Mouse (Mus musculus): ENCODE measurements around the gene Mfap2.

The Mfap2 gene

GRCm38 (mm10) chr4:140987476-140987875, 22.7 kb upstream of the Mfap2 start:
- peak; percentile 56 for DNase-seq (ENCODE audit: low read depth, low spot score)

DNA sequence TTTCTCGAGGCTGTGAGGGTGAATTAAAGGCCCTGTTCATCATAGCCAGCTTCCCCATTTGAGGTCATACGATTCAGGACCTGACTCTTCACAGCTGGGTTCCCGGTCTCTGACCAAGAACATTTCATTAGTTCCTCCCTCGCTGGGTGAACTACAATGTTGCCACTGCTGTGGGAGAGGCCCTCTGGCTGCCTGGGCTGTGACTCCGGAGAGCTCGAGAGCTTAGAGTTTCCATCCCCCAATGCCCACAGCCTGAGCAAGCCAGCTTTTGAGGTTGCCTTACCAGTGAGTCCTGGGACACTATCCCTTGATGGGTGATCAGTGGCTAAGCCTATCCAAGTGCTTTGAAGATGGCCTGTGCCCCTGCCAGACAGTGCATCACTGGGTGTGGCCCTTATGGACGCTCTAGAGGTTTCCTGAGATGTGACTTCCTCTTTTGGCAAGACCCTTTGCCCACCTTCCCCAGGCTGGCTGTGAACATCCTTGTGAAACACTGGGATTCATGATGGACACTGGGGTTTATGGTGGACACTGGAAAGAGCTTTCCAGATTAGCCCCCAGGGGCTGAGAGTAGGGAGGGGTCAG, 21.4 kb upstream of the Mfap2 start:
- DNase-seq (ENCODE audit: low read depth, low spot score): peak; percentile 42

DNA sequence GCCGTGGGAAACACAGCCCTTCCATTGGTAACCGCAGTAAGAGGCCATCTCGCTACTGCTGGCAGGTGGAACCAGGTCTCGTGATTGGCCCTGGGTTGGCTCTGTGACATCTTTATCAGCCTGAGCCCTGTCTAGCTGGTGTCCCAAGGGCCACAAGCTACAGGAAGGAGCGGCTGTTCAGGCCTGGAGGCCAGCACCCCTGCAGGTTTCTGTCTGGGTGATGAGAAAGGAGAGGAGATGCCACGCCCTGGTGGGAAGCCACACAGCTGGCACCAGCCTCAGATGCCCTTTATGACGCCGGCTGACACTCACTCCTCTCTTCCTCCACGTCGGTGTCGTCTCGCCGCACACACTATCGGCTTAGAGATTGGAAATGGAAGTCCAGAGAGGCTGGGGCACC, 20.8 kb upstream of the Mfap2 start:
- no peak for DNase-seq (ENCODE audit: low read depth, low spot score)

- no peak for DNase-seq (ENCODE audit: low read depth, low spot score)
Observed at GRCm38 (mm10) chr4:140992215-140992614, 18.0 kb upstream of the Mfap2 start.

DNA sequence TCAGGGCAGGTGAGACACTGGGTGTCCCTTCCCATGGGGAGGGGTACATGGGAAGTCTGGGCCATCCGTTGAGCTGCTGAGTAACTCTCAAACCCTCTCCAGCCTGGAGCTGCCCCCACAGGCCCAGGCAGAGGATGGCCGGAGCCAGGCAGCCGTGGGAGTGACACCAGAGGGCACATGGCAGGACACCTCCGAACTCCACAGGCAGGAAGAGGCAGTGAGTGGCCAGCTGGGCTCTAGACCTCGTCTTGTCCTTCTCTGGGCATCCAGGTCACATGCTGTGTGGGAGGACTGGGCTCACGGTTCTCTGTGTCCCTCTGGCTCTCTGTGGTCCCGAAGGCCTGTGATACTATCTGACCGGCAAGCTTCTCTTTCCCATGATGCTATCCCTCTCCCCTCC, 16.4 kb upstream of the Mfap2 start:
- no peak for DNase-seq (ENCODE audit: low read depth, low spot score)

DNA sequence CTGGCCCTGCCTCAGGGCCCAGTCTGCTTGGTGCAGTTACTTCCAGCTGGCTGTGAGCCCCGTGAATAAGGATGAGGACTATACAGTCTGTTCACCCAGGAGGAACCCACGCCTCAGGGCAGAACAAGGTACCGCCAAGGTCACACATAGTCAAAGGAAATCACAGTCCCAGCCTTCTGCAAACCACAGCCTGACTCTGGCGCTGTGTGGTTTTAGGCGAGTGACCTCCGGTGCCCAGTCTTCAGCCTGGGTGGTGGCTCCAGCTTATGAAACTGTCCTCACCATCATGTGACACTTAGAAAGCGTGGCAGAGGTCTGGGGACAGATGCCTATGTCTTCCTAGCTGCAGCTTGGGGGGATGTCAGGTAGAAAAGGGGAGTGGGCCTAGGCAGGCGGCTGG, 14.4 kb upstream of the Mfap2 start:
- DNase-seq (ENCODE audit: low read depth, low spot score): no peak

- no peak for DNase-seq (ENCODE audit: low read depth, low spot score)
Observed at GRCm38 (mm10) chr4:140996812-140997211, 13.4 kb upstream of the Mfap2 start.

- DNase-seq (ENCODE audit: low read depth, low spot score): no peak
Observed at GRCm38 (mm10) chr4:141005983-141006382, 4.2 kb upstream of the Mfap2 start.

DNA sequence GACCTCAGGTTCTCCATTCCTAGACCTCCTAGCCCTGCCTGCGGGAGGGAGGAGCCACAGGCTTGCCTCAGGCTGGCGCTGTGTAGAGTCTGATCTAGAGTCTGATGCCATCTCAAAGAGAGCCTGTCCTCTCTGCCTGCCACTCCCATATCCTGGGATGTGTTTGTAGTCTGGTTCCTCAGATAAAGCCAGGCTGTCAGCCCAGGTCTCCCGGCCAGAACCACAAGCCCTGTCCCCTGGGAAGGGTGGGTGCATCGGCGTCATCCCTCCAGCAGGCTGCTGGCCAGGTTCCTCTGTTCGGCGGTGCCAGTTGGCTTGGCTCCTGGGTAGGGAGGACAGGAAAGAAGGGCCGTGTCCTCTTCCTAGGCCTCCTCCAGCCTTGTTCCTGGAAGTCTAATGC, 2.2 kb upstream of the Mfap2 start:
- no peak for DNase-seq (ENCODE audit: low read depth, low spot score)

GRCm38 (mm10) chr4:141010526-141010925, 308 bp downstream of the Mfap2 start:
- no peak for DNase-seq (ENCODE audit: low read depth, low spot score)

DNA sequence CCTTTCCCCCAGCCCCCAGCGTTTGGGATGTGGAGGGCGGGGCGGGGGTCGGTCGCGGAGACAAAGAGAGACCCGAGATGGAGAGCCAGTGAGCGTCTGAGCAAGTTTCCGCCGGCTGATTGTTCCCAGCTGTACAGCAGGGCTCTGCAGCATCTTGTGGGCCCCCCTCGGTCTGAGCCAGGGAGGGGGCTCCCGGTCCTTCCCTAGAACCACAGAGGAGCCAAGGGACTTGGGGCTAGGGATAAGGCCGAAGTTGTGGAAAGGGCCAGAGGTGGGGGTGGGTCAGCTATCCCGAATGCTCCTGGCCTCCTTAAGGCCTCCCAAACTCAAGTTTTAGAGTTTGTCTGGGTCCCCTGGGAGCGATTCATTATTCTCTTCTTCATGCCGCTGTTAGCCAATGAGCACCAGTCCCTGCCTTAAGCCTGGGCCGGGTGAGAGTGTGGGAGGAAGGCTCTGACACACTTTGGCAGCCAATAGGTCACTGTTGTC, 767 bp downstream of the Mfap2 start:
- DNase-seq (ENCODE audit: low read depth, low spot score): no peak

DNA sequence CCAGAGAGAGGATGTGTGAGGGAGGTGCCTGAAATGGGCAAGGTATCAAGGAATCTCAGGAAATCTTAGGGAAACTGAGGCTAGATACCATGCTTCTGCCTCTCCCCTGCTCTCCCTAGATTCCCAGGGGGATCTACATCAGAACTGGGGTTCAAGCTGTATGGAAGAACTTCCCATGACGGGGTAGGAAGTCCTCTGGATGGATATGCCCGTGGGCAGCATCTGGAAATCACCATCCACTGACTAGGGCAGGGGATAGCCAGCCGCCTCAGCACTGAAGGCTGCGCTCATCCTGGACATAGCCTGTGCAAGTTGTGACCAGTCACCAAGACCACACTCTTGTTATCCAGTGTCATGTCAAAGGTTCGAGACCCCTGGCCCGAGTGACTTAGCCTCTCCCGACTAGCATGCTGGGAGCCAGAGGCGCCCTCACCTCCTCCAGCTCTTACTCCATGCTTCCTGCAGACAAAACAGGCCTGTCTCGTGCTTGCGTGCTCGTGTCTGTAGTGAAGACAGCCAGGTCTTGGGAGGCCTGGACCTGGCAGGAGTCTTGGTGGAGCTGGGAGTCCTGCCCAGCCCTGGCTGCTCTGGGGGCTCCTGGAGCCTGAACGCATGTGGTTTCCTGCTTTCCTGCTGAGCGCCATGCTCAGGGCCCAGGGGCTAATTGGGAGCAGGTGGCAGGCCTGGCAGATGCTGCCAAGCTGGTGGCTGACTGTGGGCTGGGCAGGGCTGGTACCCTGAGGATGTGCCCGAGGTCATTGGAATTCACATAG, 1.5 kb downstream of the Mfap2 start:
- no peak for DNase-seq (ENCODE audit: low read depth, low spot score)

DNA sequence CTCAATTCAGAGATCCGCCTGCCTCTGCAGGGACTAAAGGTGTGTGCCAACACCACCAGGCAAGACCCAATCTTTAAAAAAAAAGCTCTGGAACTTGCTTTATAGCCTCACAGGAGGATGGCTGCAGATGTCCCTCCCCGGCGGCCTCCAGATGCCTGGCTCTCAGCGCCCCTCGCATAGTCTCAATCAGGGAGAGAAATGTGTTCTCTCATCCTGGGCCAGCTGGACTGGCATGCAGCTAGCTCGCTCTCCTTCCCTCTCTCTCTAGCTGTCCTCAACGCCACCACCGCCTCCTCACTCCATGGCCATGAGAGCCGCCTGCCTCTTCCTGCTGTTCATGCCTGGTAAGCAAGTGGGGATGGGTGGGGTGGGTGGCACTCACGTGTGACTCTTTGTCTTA, 2.3 kb downstream of the Mfap2 start:
- no peak for DNase-seq (ENCODE audit: low read depth, low spot score)

- no peak for DNase-seq (ENCODE audit: low read depth, low spot score)
Observed at GRCm38 (mm10) chr4:141014114-141014513, 3.9 kb downstream of the Mfap2 start.

DNA sequence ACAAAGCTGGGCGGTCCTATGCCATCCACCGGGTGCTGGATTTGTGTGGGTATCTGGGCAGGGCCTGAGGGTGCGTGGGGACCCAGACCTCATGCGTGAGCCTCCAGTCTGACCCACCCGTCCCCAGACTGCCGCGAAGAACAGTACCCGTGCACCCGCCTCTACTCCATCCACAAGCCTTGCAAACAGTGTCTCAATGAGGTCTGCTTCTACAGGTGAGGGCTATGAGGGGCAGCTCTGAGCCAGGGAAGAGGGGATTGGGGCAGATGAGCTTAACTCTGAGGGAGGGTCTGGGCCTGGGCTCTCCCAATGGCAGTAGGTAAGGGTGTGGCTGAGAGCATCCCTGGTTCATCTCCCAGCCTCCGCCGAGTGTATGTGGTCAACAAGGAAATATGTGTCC, 4.6 kb downstream of the Mfap2 start:
- DNase-seq (ENCODE audit: low read depth, low spot score): no peak

DNA sequence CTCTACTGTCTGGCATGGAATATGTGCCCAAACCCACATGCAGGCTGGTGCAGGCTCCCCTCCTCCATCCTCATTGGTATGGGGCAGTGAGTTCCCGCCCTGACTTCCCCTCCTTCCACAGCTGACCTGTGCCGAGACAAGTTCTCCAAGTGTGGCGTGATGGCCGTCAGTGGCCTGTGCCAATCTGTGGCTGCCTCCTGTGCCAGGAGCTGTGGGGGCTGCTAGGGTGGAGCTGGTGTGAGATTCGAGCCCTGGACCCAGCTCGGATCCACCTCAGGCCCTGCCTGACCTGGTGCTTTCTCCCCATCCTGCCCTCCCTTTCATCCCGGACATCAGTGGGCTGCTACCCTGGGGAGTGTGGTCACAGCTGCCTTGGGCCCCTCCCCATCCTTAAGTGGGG, 5.1 kb downstream of the Mfap2 start:
- DNase-seq (ENCODE audit: low read depth, low spot score): no peak

DNA sequence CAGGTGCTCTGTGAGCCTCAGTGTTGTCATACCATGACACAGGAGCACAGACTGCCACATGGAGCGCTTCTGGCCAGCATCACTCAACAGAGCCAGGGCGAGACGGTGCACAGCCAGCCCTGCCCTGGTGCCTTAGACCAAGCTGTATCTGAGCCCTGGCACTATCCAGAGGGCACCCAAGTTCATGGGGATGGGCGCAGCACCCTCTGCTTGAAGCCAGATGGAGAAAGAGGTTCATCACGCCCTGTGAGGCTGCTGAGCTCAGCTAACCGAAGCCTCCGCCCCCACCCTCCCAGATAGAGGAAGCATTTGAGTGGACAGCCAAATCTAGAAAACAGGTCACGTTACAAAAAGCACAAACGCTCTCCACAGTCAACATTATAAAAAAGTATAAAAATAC, 6.1 kb downstream of the Mfap2 start:
- DNase-seq (ENCODE audit: low read depth, low spot score): no peak

DNA sequence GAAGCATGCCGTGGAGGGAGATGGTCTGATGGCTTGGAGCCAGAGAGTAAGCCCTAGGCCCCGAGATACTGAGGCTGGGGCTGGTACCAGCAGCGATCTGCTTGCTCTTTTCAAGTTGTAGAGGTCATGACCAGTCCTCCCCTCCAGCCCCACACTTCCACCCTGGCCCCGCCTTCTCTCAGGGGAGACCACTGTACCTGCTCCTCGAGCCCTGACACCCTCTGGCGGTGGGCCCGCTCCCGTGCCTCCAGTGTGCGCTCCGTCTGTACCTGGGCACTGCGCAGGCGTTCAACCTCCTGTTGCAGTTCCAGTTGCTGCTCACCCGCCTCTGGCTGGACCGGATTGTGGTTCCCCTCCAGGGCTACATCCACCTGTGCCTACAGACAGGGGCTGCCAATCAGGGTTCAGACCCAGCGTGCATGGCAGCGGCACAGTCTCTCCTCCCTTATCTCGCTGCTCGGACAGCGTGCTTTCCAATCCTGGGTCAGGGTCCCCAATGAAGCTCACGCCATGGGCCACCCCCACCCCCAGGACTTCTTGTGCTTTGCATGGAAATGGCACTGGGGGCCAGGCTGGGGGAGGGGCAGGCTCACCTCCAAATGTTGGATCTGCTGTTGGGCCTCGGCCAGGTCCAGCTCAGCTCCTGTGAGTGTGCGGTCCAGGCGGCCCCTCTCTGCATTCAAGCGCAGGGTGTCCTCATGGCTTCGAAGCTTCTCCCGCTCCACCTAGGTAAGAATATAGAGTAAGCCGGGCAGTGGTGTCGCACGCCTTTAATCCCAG, 7.6 kb downstream of the Mfap2 start:
- DNase-seq (ENCODE audit: low read depth, low spot score): no peak

GRCm38 (mm10) chr4:141020220-141020619, 10.0 kb downstream of the Mfap2 start:
- DNase-seq (ENCODE audit: low read depth, low spot score): no peak

GRCm38 (mm10) chr4:141020811-141021613, 10.8 kb downstream of the Mfap2 start:
- no peak for DNase-seq (ENCODE audit: low read depth, low spot score)

DNA sequence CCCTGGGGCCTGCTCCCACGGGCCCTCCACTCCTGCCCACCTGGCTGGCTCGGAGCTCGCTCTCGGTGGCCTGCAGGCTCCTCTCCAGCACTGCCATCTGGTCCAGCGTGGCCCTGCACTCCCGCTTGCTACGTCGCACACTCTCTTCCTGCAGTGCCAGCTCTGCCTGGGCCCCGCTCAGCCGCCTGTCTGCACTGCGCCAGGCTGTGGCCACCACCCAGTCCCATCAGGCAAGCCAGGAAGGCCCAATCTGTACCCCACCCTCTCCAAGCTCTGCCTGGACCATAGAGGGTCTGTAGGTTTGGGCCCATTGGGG, 11.4 kb downstream of the Mfap2 start:
- no peak for DNase-seq (ENCODE audit: low read depth, low spot score)

DNA sequence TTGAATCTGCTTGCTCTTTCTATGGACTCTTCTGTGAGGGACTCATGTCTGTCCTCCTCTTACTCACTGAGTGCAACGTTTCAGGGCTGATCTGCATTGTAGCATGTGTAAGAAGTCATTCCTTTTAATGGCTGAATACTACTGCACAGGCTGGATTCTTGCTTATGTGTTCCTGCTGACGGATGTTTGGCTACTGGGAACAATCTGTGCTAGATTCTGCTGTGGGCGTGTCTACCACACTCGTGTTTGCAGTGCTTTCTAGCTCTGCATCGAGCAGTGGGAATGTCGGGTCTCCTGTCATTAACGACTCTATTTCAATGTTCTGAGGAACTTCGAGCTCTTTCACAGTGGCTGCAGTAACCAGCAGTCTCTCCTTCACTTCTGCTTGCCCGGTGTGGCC, 13.8 kb downstream of the Mfap2 start:
- no peak for DNase-seq (ENCODE audit: low read depth, low spot score)

Data from A20 (cell line).